Mouse (Mus musculus): Measurements from ENCODE around the gene Ifne. TPM values are rescaled to one million over a fixed set of nuclear protein-coding genes. Genes with fewer than 3 reads are reported as not detected.

Gene Ifne
- polyA plus RNA-seq, 1 experiment from 2014 or later = not detected

GRCm38 (mm10) chr4:88876520-88876919, 3.5 kb downstream of the Ifne start:
- Histone ChIP-seq H3K4me3 (ENCODE audit: low read depth, low read length) (no peak overlapping the region), H3K9ac (ENCODE audit: low read depth, low read length) (no peak overlapping the region), H3K27me3 (replicated peaks; ENCODE audit: control insufficient read depth, insufficient read depth, low read length) (0 out of 2 replicates have a peak, but pooled peaks cover 4% of the 10 kb centered on the region), H3K4me2 (ENCODE audit: low read depth, low read length) (no peak overlapping the region), H3K27ac (replicated peaks; ENCODE audit: low read depth, low read length) (no peak overlapping the region), H3K9me3 (ENCODE audit: control insufficient read depth, low read length) (no peaks in the 10 kb centered on the region), H3K4me1 (ENCODE audit: control insufficient read depth, insufficient read depth, low read length) (0 out of 2 replicates have a peak, but pooled peaks cover 3% of the 10 kb centered on the region), H3K36me3 (ENCODE audit: control insufficient read depth, insufficient read depth, low read length) (no peaks in the 10 kb centered on the region)
- ATAC-seq (ENCODE audit: low read depth) (no peak), DNase-seq (ENCODE audit: low spot score) (no peak)
- 75% methylated on average over 4 of the region's 4 CpGs for WGBS

- no peak for ATAC-seq (ENCODE audit: low read depth)
- H3K4me3 ChIP-seq (ENCODE audit: low read depth, low read length) = no peak overlapping the region
- H3K27ac ChIP-seq (replicated peaks; ENCODE audit: low read depth, low read length) = no peak overlapping the region
- 62% methylated on average over 4 of the region's 4 CpGs for WGBS
- 0 out of 2 replicates have a peak, but pooled peaks cover 5% of the 10 kb centered on the region for H3K27me3 ChIP-seq (replicated peaks; ENCODE audit: control insufficient read depth, insufficient read depth, low read length)
- H3K4me2 ChIP-seq (ENCODE audit: low read depth, low read length) = no peak overlapping the region
- 0 out of 2 replicates have a peak, but pooled peaks cover 3% of the 10 kb centered on the region for H3K4me1 ChIP-seq (ENCODE audit: control insufficient read depth, insufficient read depth, low read length)
- no peak for DNase-seq (ENCODE audit: low spot score)
- no peaks in the 10 kb centered on the region for H3K36me3 ChIP-seq (ENCODE audit: control insufficient read depth, insufficient read depth, low read length)
- no peaks in the 10 kb centered on the region for H3K9me3 ChIP-seq (ENCODE audit: control insufficient read depth, low read length)
- H3K9ac ChIP-seq (ENCODE audit: low read depth, low read length) = no peak overlapping the region
Observed at GRCm38 (mm10) chr4:88875435-88876095, 4.4 kb downstream of the Ifne start.

GRCm38 (mm10) chr4:88872691-88873090, 7.3 kb downstream of the Ifne start:
- H3K36me3 ChIP-seq (ENCODE audit: control insufficient read depth, insufficient read depth, low read length) = no peaks in the 10 kb centered on the region
- H3K9me3 ChIP-seq (ENCODE audit: control insufficient read depth, low read length) = no peaks in the 10 kb centered on the region
- H3K27ac ChIP-seq (replicated peaks; ENCODE audit: low read depth, low read length) = no peak overlapping the region
- H3K9ac ChIP-seq (ENCODE audit: low read depth, low read length) = no peak overlapping the region
- WGBS = 0% methylated on average over 2 of the region's 2 CpGs
- DNase-seq (ENCODE audit: low spot score) (peak; percentile 70), ATAC-seq (ENCODE audit: low read depth) (peak; percentile 34; the same call in 1 of the 2 replicates)
- no peak overlapping the region for H3K4me2 ChIP-seq (ENCODE audit: low read depth, low read length)
- 0 out of 2 replicates have a peak, but pooled peaks cover 2% of the 10 kb centered on the region for H3K4me1 ChIP-seq (ENCODE audit: control insufficient read depth, insufficient read depth, low read length)
- no peak overlapping the region for H3K4me3 ChIP-seq (ENCODE audit: low read depth, low read length)
- H3K27me3 ChIP-seq (replicated peaks; ENCODE audit: control insufficient read depth, insufficient read depth, low read length) = 0 out of 2 replicates have a peak, but pooled peaks cover 5% of the 10 kb centered on the region

GRCm38 (mm10) chr4:88867926-88868911, 11.8 kb downstream of the Ifne start:
- peak overlapping the region; percentile 93 for H3K4me2 ChIP-seq (ENCODE audit: low read depth, low read length)
- ATAC-seq (ENCODE audit: low read depth) = peak; percentile 50

GRCm38 (mm10) chr4:88867366-88867925, 12.6 kb downstream of the Ifne start:
- WGBS = 2% methylated on average over 8 of the region's 8 CpGs
- H3K27ac ChIP-seq (replicated peaks; ENCODE audit: low read depth, low read length) = no peak overlapping the region
- peak overlapping the region; percentile 93 for H3K4me2 ChIP-seq (ENCODE audit: low read depth, low read length)
- H3K9me3 ChIP-seq (ENCODE audit: control insufficient read depth, low read length) = no peaks in the 10 kb centered on the region
- H3K36me3 ChIP-seq (ENCODE audit: control insufficient read depth, insufficient read depth, low read length) = no peaks in the 10 kb centered on the region
- DNase-seq (ENCODE audit: low spot score) (peak; percentile 71), ATAC-seq (ENCODE audit: low read depth) (peak; percentile 72)
- no peak overlapping the region for H3K9ac ChIP-seq (ENCODE audit: low read depth, low read length)
- H3K4me3 ChIP-seq (ENCODE audit: low read depth, low read length) = peak overlapping the region; percentile 51
- H3K27me3 ChIP-seq (replicated peaks; ENCODE audit: control insufficient read depth, insufficient read depth, low read length) = peaks cover 15% of the 10 kb centered on the region; the same call in 1 of the 2 replicates
- H3K4me1 ChIP-seq (ENCODE audit: control insufficient read depth, insufficient read depth, low read length) = 0 out of 2 replicates have a peak, but pooled peaks cover 2% of the 10 kb centered on the region

More at GRCm38 (mm10) chr4:88867926-88868911, 11.8 kb downstream of the Ifne start:
- 0 out of 2 replicates have a peak, but pooled peaks cover 2% of the 10 kb centered on the region for H3K4me1 ChIP-seq (ENCODE audit: control insufficient read depth, insufficient read depth, low read length)
- H3K36me3 ChIP-seq (ENCODE audit: control insufficient read depth, insufficient read depth, low read length) = no peaks in the 10 kb centered on the region
- H3K9me3 ChIP-seq (ENCODE audit: control insufficient read depth, low read length) = no peaks in the 10 kb centered on the region
- H3K27ac ChIP-seq (replicated peaks; ENCODE audit: low read depth, low read length) = no peak overlapping the region
- peak overlapping the region; percentile 51 for H3K4me3 ChIP-seq (ENCODE audit: low read depth, low read length)
- peak; percentile 63 for DNase-seq (ENCODE audit: low spot score)
- H3K27me3 ChIP-seq (replicated peaks; ENCODE audit: control insufficient read depth, insufficient read depth, low read length) = peaks cover 12% of the 10 kb centered on the region; the same call in 1 of the 2 replicates
- peak overlapping the region; percentile 61 for H3K9ac ChIP-seq (ENCODE audit: low read depth, low read length)
- 6% methylated on average over 29 of the region's 31 CpGs for WGBS

- H3K4me1 ChIP-seq (ENCODE audit: control insufficient read depth, insufficient read depth, low read length) = 0 out of 2 replicates have a peak, but pooled peaks cover 2% of the 10 kb centered on the region
- H3K36me3 ChIP-seq (ENCODE audit: control insufficient read depth, insufficient read depth, low read length) = no peaks in the 10 kb centered on the region
- DNase-seq (ENCODE audit: low spot score) (no peak), ATAC-seq (ENCODE audit: low read depth) (no peak)
- H3K27ac ChIP-seq (replicated peaks; ENCODE audit: low read depth, low read length) = no peak overlapping the region
- H3K9me3 ChIP-seq (ENCODE audit: control insufficient read depth, low read length) = no peaks in the 10 kb centered on the region
- WGBS = 38% methylated on average over 6 of the region's 6 CpGs
- no peak overlapping the region for H3K9ac ChIP-seq (ENCODE audit: low read depth, low read length)
- no peak overlapping the region for H3K4me2 ChIP-seq (ENCODE audit: low read depth, low read length)
- H3K27me3 ChIP-seq (replicated peaks; ENCODE audit: control insufficient read depth, insufficient read depth, low read length) = peaks cover 10% of the 10 kb centered on the region; the same call in 1 of the 2 replicates
- no peak overlapping the region for H3K4me3 ChIP-seq (ENCODE audit: low read depth, low read length)
Observed at GRCm38 (mm10) chr4:88865011-88865569, 14.9 kb downstream of the Ifne start.

GRCm38 (mm10) chr4:88864599-88864998, 15.4 kb downstream of the Ifne start:
- Histone ChIP-seq H3K4me1 (ENCODE audit: control insufficient read depth, insufficient read depth, low read length) (0 out of 2 replicates have a peak, but pooled peaks cover 2% of the 10 kb centered on the region), H3K4me3 (ENCODE audit: low read depth, low read length) (no peak overlapping the region), H3K9ac (ENCODE audit: low read depth, low read length) (no peak overlapping the region), H3K4me2 (ENCODE audit: low read depth, low read length) (no peak overlapping the region), H3K36me3 (ENCODE audit: control insufficient read depth, insufficient read depth, low read length) (no peaks in the 10 kb centered on the region), H3K27ac (replicated peaks; ENCODE audit: low read depth, low read length) (no peak overlapping the region), H3K9me3 (ENCODE audit: control insufficient read depth, low read length) (no peaks in the 10 kb centered on the region), H3K27me3 (replicated peaks; ENCODE audit: control insufficient read depth, insufficient read depth, low read length) (peaks cover 10% of the 10 kb centered on the region; the same call in 1 of the 2 replicates)
- DNase-seq (ENCODE audit: low spot score) (no peak), ATAC-seq (ENCODE audit: low read depth) (no peak)
- WGBS = 61% methylated on average over 9 of the region's 9 CpGs

- WGBS = 1% methylated on average over 7 of the region's 7 CpGs
- no peak for DNase-seq (ENCODE audit: low spot score)
- Histone ChIP-seq H3K4me3 (ENCODE audit: low read depth, low read length) (no peak overlapping the region), H3K9me3 (ENCODE audit: control insufficient read depth, low read length) (no peaks in the 10 kb centered on the region), H3K4me2 (ENCODE audit: low read depth, low read length) (no peak overlapping the region), H3K9ac (ENCODE audit: low read depth, low read length) (no peak overlapping the region), H3K4me1 (ENCODE audit: control insufficient read depth, insufficient read depth, low read length) (0 out of 2 replicates have a peak, but pooled peaks cover 2% of the 10 kb centered on the region), H3K27me3 (replicated peaks; ENCODE audit: control insufficient read depth, insufficient read depth, low read length) (peaks cover 10% of the 10 kb centered on the region; the same call in 1 of the 2 replicates), H3K27ac (replicated peaks; ENCODE audit: low read depth, low read length) (no peak overlapping the region), H3K36me3 (ENCODE audit: control insufficient read depth, insufficient read depth, low read length) (no peaks in the 10 kb centered on the region)
- ATAC-seq (ENCODE audit: low read depth) = no peak
Observed at GRCm38 (mm10) chr4:88863309-88863708, 16.7 kb downstream of the Ifne start.
